Mouse (Mus musculus) forebrain, embryonic 12.5 days (tissue): ENCODE results near the gene Daxx. TPM values are rescaled to one million over a fixed set of nuclear protein-coding genes. Genes with fewer than 3 reads are reported as not detected.

Source experiments
- ATAC-seq: fragments of 200-750 bp; cut with Nextera tagmentation; 2 replicates; pipeline ENCODE4 v1.8.0; 2017; ENCODE audit warnings: moderate TSS enrichment; ENCODE audit not compliant: low FRiP score
- H3K27ac ChIP-seq: fragments of 300-500 bp; sonication (generic); 2 replicates; pipeline ENCODE4 v1.5.1; 2016; ENCODE audit warnings: mild to moderate bottlenecking
- H3K27me3 ChIP-seq: fragments of 300-500 bp; sonication (generic); 2 replicates; pipeline ENCODE4 v1.6.1; 2016; ENCODE audit warnings: mild to moderate bottlenecking
- H3K36me3 ChIP-seq: fragments of 300-500 bp; sonication (generic); replicated peaks from 2 replicates; pipeline ENCODE4 v1.6.1; 2016; ENCODE audit warnings: mild to moderate bottlenecking
- H3K4me1 ChIP-seq: fragments of 300-500 bp; sonication (generic); 2 replicates; pipeline ENCODE4 v1.6.1; 2016
- H3K4me2 ChIP-seq: fragments of 300-500 bp; sonication (generic); 2 replicates; pipeline ENCODE4 v1.6.1; 2016; ENCODE audit warnings: mild to moderate bottlenecking, moderate library complexity
- H3K4me3 ChIP-seq: fragments of 300-500 bp; sonication (generic); replicated peaks from 2 replicates; pipeline ENCODE4 v1.5.1; 2016; ENCODE audit warnings: mild to moderate bottlenecking
- H3K9ac ChIP-seq: fragments of 300-500 bp; sonication (generic); 2 replicates; pipeline ENCODE4 v1.6.1; 2016; ENCODE audit warnings: mild to moderate bottlenecking
- H3K9me3 ChIP-seq: fragments of 300-500 bp; sonication (generic); 2 replicates; pipeline ENCODE4 v1.6.1; 2016
- WGBS: fragments of 180-500 bp; shearing (Covaris S2); methylation state at CpG from one replicate; pipeline ENCODE4 v1.1.7; 2016; 5-methylcytosine and 5-hydroxymethylcytosine counted together
- microRNA-seq: library from miRNA; unstranded; fragments of <30 nt; microRNA quantifications from one replicate; pipeline ENCODE4, GENCODE M21; 2017
- polyA plus RNA-seq: library from polyadenylated mRNA; unstranded; fragments of >200 nt; fragmentation: Nextera tagmentation; extraction: Ambion mirVana; gene quantifications from 2 replicates; pipeline ENCODE4 v1.2.1, GENCODE M21; 2016

Daxx gene
- polyA plus RNA-seq, 1 experiment from 2014 or later: 68.2 TPM

- WGBS: 39% methylated on average over 5 of the region's 5 CpGs
- ATAC-seq: no peak
- peaks cover 54% of the 10 kb centered on the region for H3K36me3 ChIP-seq
- no peaks in the 10 kb centered on the region for H3K27me3 ChIP-seq
- peaks cover 64% of the 10 kb centered on the region for H3K4me1 ChIP-seq
- peak overlapping the region; percentile 84 for H3K9ac ChIP-seq
- peak overlapping the region; percentile 65 for H3K4me3 ChIP-seq
- H3K27ac ChIP-seq: peak overlapping the region; percentile 89
- H3K4me2 ChIP-seq: peak overlapping the region; percentile 98
- no peaks in the 10 kb centered on the region for H3K9me3 ChIP-seq
Measured at GRCm38 (mm10) chr17:33953961-33954565, 44.8 kb downstream of the Daxx start.

GRCm38 (mm10) chr17:33954646-33955554 lies 45.7 kb downstream of the Daxx start:
- peaks cover 56% of the 10 kb centered on the region for H3K4me1 ChIP-seq
- peaks cover 54% of the 10 kb centered on the region for H3K36me3 ChIP-seq
- H3K4me3 ChIP-seq: peak overlapping the region; percentile 65

GRCm38 (mm10) chr17:33955555-33956214 lies 46.5 kb downstream of the Daxx start, which contains the start of the genes Vps52 and Rps18:
Gene Vps52 (plus strand): TSS chr17:33955812.
Gene Rps18 (minus strand): TSS chr17:33956001.
- H3K36me3 ChIP-seq: peaks cover 56% of the 10 kb centered on the region
- no peaks in the 10 kb centered on the region for H3K9me3 ChIP-seq
- peak within 1 kb of the TSS; percentile 65 for H3K4me3 ChIP-seq
- peak within 1 kb of the TSS; percentile 84 for H3K9ac ChIP-seq
- H3K4me2 ChIP-seq: peak within 1 kb of the TSS; percentile 98
- H3K27me3 ChIP-seq: no peaks in the 10 kb centered on the region
- peak; percentile 90 for ATAC-seq
- peak within 1 kb of the TSS; percentile 89 for H3K27ac ChIP-seq
- H3K4me1 ChIP-seq: peaks cover 48% of the 10 kb centered on the region
- WGBS: under 1% methylated on average over 50 of the region's 50 CpGs

More at GRCm38 (mm10) chr17:33954646-33955554, 45.7 kb downstream of the Daxx start:
- Histone ChIP-seq H3K9me3 (no peaks in the 10 kb centered on the region), H3K27me3 (no peaks in the 10 kb centered on the region), H3K4me2 (peak overlapping the region; percentile 98), H3K9ac (peak overlapping the region; percentile 84), H3K27ac (peak overlapping the region; percentile 89)
- no peak; the same call in 1 of the 2 replicates for ATAC-seq
- WGBS: 1% methylated on average over 33 of the region's 33 CpGs

GRCm38 (mm10) chr17:33956336-33956735 lies 47.1 kb downstream of the Daxx start:
- Histone ChIP-seq H3K9me3 (no peaks in the 10 kb centered on the region), H3K9ac (peak overlapping the region; percentile 56), H3K4me2 (peak overlapping the region; percentile 79), H3K4me3 (peak overlapping the region; percentile 65), H3K4me1 (peaks cover 42% of the 10 kb centered on the region), H3K36me3 (peaks cover 63% of the 10 kb centered on the region), H3K27me3 (no peaks in the 10 kb centered on the region), H3K27ac (peak overlapping the region; percentile 87)
- no peak for ATAC-seq
- WGBS: 7% methylated on average over 10 of the region's 10 CpGs

GRCm38 (mm10) chr17:33957493-33957892 lies 48.3 kb downstream of the Daxx start:
- 80% methylated on average over 6 of the region's 6 CpGs for WGBS
- Histone ChIP-seq H3K4me1 (peaks cover 30% of the 10 kb centered on the region), H3K9ac (0 out of 2 replicates have a peak overlapping the region, but pooled peaks have one; percentile 7), H3K27ac (no peak overlapping the region), H3K27me3 (no peaks in the 10 kb centered on the region), H3K9me3 (no peaks in the 10 kb centered on the region), H3K36me3 (peaks cover 64% of the 10 kb centered on the region), H3K4me3 (no peak overlapping the region), H3K4me2 (no peak overlapping the region)
- no peak for ATAC-seq

- H3K4me2 ChIP-seq: no peak overlapping the region
- H3K27me3 ChIP-seq: no peaks in the 10 kb centered on the region
- H3K4me3 ChIP-seq: no peak overlapping the region
- H3K9me3 ChIP-seq: no peaks in the 10 kb centered on the region
- peaks cover 64% of the 10 kb centered on the region for H3K36me3 ChIP-seq
- WGBS: 95% methylated on average over 11 of the region's 11 CpGs
- H3K27ac ChIP-seq: no peak overlapping the region
- no peak for ATAC-seq
- H3K4me1 ChIP-seq: peaks cover 20% of the 10 kb centered on the region
- no peak overlapping the region for H3K9ac ChIP-seq
Measured at GRCm38 (mm10) chr17:33958451-33958850, 49.2 kb downstream of the Daxx start.

GRCm38 (mm10) chr17:33959135-33959534 lies 49.9 kb downstream of the Daxx start:
- no peak overlapping the region for H3K4me3 ChIP-seq
- 94% methylated on average over 13 of the region's 13 CpGs for WGBS
- H3K27ac ChIP-seq: no peak overlapping the region
- no peak overlapping the region for H3K4me2 ChIP-seq
- H3K9me3 ChIP-seq: no peaks in the 10 kb centered on the region
- ATAC-seq: no peak
- peaks cover 65% of the 10 kb centered on the region for H3K36me3 ChIP-seq
- peaks cover 14% of the 10 kb centered on the region for H3K4me1 ChIP-seq
- H3K27me3 ChIP-seq: no peaks in the 10 kb centered on the region
- H3K9ac ChIP-seq: no peak overlapping the region

GRCm38 (mm10) chr17:33959948-33960347 lies 50.7 kb downstream of the Daxx start:
- H3K4me2 ChIP-seq: no peak overlapping the region
- no peaks in the 10 kb centered on the region for H3K27me3 ChIP-seq
- no peak overlapping the region for H3K4me3 ChIP-seq
- peaks cover 68% of the 10 kb centered on the region for H3K36me3 ChIP-seq
- WGBS: 93% methylated on average over 15 of the region's 15 CpGs
- no peak for ATAC-seq
- H3K9ac ChIP-seq: no peak overlapping the region
- no peaks in the 10 kb centered on the region for H3K9me3 ChIP-seq
- H3K27ac ChIP-seq: no peak overlapping the region
- H3K4me1 ChIP-seq: peaks cover 6% of the 10 kb centered on the region

GRCm38 (mm10) chr17:33962876-33963275 lies 53.7 kb downstream of the Daxx start:
- Histone ChIP-seq H3K4me1 (no peaks in the 10 kb centered on the region), H3K36me3 (peaks cover 85% of the 10 kb centered on the region), H3K27ac (no peak overlapping the region), H3K4me3 (no peak overlapping the region), H3K27me3 (no peaks in the 10 kb centered on the region), H3K4me2 (no peak overlapping the region), H3K9ac (no peak overlapping the region), H3K9me3 (no peaks in the 10 kb centered on the region)
- no peak for ATAC-seq
- WGBS: 94% methylated on average over 7 of the region's 7 CpGs

Small RNAs within 50 kb of the gene (microRNA-seq; reads per million reads assigned to microRNA genes)
- not detected for gene Gm27740

Other genes with a start within 250 kb of the Daxx start
- gene Hnrnpm, start 222.6 kb upstream of the Daxx start, polyA plus RNA-seq: 490 and 547 TPM in 2 replicates
- gene March2, start 190.7 kb upstream of the Daxx start, polyA plus RNA-seq: 42.4 and 48.7 TPM in 2 replicates
- 377 and 388 TPM in 2 replicates for gene Rab11b, start 148.9 kb upstream of the Daxx start, polyA plus RNA-seq
- gene Angptl4, start 127.6 kb upstream of the Daxx start, polyA plus RNA-seq: 11.4 and 13.3 TPM in 2 replicates
- 27.3 and 27.8 TPM in 2 replicates for gene Kank3, start 98.9 kb upstream of the Daxx start, polyA plus RNA-seq
- 686 and 713 TPM in 2 replicates for gene Rps28, start 84.9 kb upstream of the Daxx start, polyA plus RNA-seq
- 371 and 397 TPM in 2 replicates for gene Ndufa7, start 84.8 kb upstream of the Daxx start, polyA plus RNA-seq
- gene Cd320, start 66.3 kb upstream of the Daxx start, polyA plus RNA-seq: 54.7 and 55.1 TPM in 2 replicates
- gene Gm7029, start 35.6 kb upstream of the Daxx start, polyA plus RNA-seq: not detected in 2 replicates
- gene Kifc1, start 18.8 kb upstream of the Daxx start, polyA plus RNA-seq: 5.4 and 7.4 TPM in 2 replicates
- not detected in 2 replicates for gene Platr17, start 4.3 kb upstream of the Daxx start, polyA plus RNA-seq
- 16.1 and 19.5 TPM in 2 replicates for gene Tapbp, start 6.5 kb downstream of the Daxx start, polyA plus RNA-seq
- gene Zbtb22, start 6.5 kb downstream of the Daxx start, polyA plus RNA-seq: 23.1 and 23.5 TPM in 2 replicates
- 53.7 and 55.9 TPM in 2 replicates for gene Rgl2, start 20.1 kb downstream of the Daxx start, polyA plus RNA-seq
- gene Pfdn6, start 30.9 kb downstream of the Daxx start, polyA plus RNA-seq: 198 and 201 TPM in 2 replicates
- 40.1 and 41.9 TPM in 2 replicates for gene Wdr46, start 31.2 kb downstream of the Daxx start, polyA plus RNA-seq
- gene B3galt4, start 42.1 kb downstream of the Daxx start, polyA plus RNA-seq: 5.0 and 7.1 TPM in 2 replicates
- 58.4 and 63.5 TPM in 2 replicates for gene Vps52, start 46.4 kb downstream of the Daxx start, polyA plus RNA-seq
- gene Rps18, start 46.6 kb downstream of the Daxx start, polyA plus RNA-seq: 934 and 1,034 TPM in 2 replicates
- 23.3 and 28.2 TPM in 2 replicates for gene H2-K1, start 90.9 kb downstream of the Daxx start, polyA plus RNA-seq
- gene Ring1, start 115.3 kb downstream of the Daxx start, polyA plus RNA-seq: 19.1 and 23.6 TPM in 2 replicates
- 92.8 and 103 TPM in 2 replicates for gene H2-Ke6, start 118.6 kb downstream of the Daxx start, polyA plus RNA-seq
- 160 and 166 TPM in 2 replicates for gene Slc39a7, start 122.3 kb downstream of the Daxx start, polyA plus RNA-seq
- 54.8 and 59.5 TPM in 2 replicates for gene Rxrb, start 122.4 kb downstream of the Daxx start, polyA plus RNA-seq
- gene Col11a2, start 130.0 kb downstream of the Daxx start, polyA plus RNA-seq: 1.4 and 2.5 TPM in 2 replicates
- gene H2-Oa, start 182.9 kb downstream of the Daxx start, polyA plus RNA-seq: 0.27 and 0.41 TPM in 2 replicates
- 9.1 and 9.6 TPM in 2 replicates for gene H2-DMa, start 210.1 kb downstream of the Daxx start, polyA plus RNA-seq
- 138 and 146 TPM in 2 replicates for gene Brd2, start 213.2 kb downstream of the Daxx start, polyA plus RNA-seq
- gene H2-DMb2, start 233.9 kb downstream of the Daxx start, polyA plus RNA-seq: not detected in 2 replicates
- 0.38 and 0.69 TPM in 2 replicates for gene H2-DMb1, start 243.7 kb downstream of the Daxx start, polyA plus RNA-seq